Mouse (Mus musculus): ENCODE results near the gene Ly86. TPM values are rescaled to one million over a fixed set of nuclear protein-coding genes. Genes with fewer than 3 reads are reported as not detected.
A peak's percentile ranks its signal among the peaks of the same experiment; 100 is the strongest.

Ly86 gene
- total and polyA plus RNA-seq, 3 experiments: 172 to 427 (median 290) TPM

- H3K9me3 ChIP-seq (replicated peaks; ENCODE audit: low read length): no peaks in the 10 kb centered on the region
- H3K27me3 ChIP-seq (replicated peaks): no peaks in the 10 kb centered on the region
- TF ChIP-seq E2F4 (IDR thresholded peaks at IDR 0.05; ENCODE audit: insufficient replicate concordance, low read depth, low read length): no peak
- TF ChIP-seq UBTF (IDR thresholded peaks at IDR 0.05; ENCODE audit: low read depth, low read length): no peak
- TF ChIP-seq GABPA (IDR thresholded peaks at IDR 0.05; ENCODE audit: insufficient replicate concordance, low read depth, low read length): no peak
- TF ChIP-seq USF1 (IDR thresholded peaks at IDR 0.05; ENCODE audit: low read depth, low read length): no peak
- TF ChIP-seq JUND (conservative IDR thresholded peaks at IDR 0.05; ENCODE audit: low read depth, low read length): no peak
- TF ChIP-seq SIN3A (IDR thresholded peaks at IDR 0.05; ENCODE audit: low read length): no peak
- no peak for TF ChIP-seq PAX5 (IDR thresholded peaks at IDR 0.05; ENCODE audit: low read length)
- no peak for TF ChIP-seq POLR2AphosphoS2 (IDR thresholded peaks at IDR 0.05; ENCODE audit: low read depth, low read length)
- TF ChIP-seq IRF4 (IDR thresholded peaks at IDR 0.05; ENCODE audit: low read depth, low read length): no peak
- no peak for TF ChIP-seq TCF12 (IDR thresholded peaks at IDR 0.05; ENCODE audit: low read depth, low read length)
- no peak for TF ChIP-seq HCFC1 (IDR thresholded peaks at IDR 0.05; ENCODE audit: low read depth, low read length)
- no peak for TF ChIP-seq POLR2A (IDR thresholded peaks at IDR 0.05; ENCODE audit: low read depth, low read length)
- no peak for TF ChIP-seq ELF1 (IDR thresholded peaks at IDR 0.05; ENCODE audit: low read depth, low read length)
- no peak for TF ChIP-seq TBP (conservative IDR thresholded peaks at IDR 0.05; ENCODE audit: low read depth, low read length)
- no peak for TF ChIP-seq JUN (IDR thresholded peaks at IDR 0.05; ENCODE audit: insufficient read depth, low read depth, low read length)
- TF ChIP-seq EP300 (IDR thresholded peaks at IDR 0.05; ENCODE audit: low read length): no peak
- no peak for TF ChIP-seq NRF1 (IDR thresholded peaks at IDR 0.05; ENCODE audit: low read depth, low read length)
- H3K79me2 ChIP-seq (replicated peaks; ENCODE audit: control insufficient read depth, extremely low read depth, insufficient read depth, poor library complexity, severe bottlenecking): no peaks in the 10 kb centered on the region
- peaks cover 46 to 71% of the 10 kb centered on the region in 2 experiments for H3K36me3 ChIP-seq (replicated peaks in 1 of 2; ENCODE audit: control insufficient read depth in 1 of 2, insufficient read depth in 1 of 2, low read length in 1 of 2)
- H3K4me2 ChIP-seq (ENCODE audit: insufficient read depth, low read depth, poor library complexity, severe bottlenecking): no peak overlapping the region
- dilution Hi-C loops (cut with MboI; ENCODE audit: extremely low pct_ligation_motif_present, extremely low pct_unique_long_range_greater_than_20kb, low sequenced_read_pairs): no loop called here
- DNase-seq (ENCODE audit: extremely low read depth): no peak
- H3K4me1 ChIP-seq (ENCODE audit: control insufficient read depth in 1 of 2, insufficient read depth in 2 of 2): peaks cover 16 to 40% of the 10 kb centered on the region in 2 experiments
- no peak overlapping the region for H3K27ac ChIP-seq (ENCODE audit: insufficient read depth, low read depth)
- in situ Hi-C loops (cut with MboI; ENCODE audit: low pct_ligation_motif_present, low pct_unique_long_range_greater_than_20kb, low sequenced_read_pairs): no loop called here
- H3K4me3 ChIP-seq (replicated peaks in 1 of 3; ENCODE audit: low read depth in 2 of 3, low read length in 2 of 3, poor library complexity in 1 of 3): no peak overlapping the region
- no peak overlapping the region for H3K9ac ChIP-seq (ENCODE audit: insufficient read depth, low read depth)
Measured at GRCm38 (mm10) chr13:37399340-37399739, 54.3 kb downstream of the Ly86 start.

- in situ Hi-C loops (cut with MboI; ENCODE audit: low pct_ligation_motif_present, low pct_unique_long_range_greater_than_20kb, low sequenced_read_pairs) (no loop called here), dilution Hi-C loops (cut with MboI; ENCODE audit: extremely low pct_ligation_motif_present, extremely low pct_unique_long_range_greater_than_20kb, low sequenced_read_pairs) (no loop called here)
- no peaks in the 10 kb centered on the region for H3K79me2 ChIP-seq (replicated peaks; ENCODE audit: control insufficient read depth, extremely low read depth, insufficient read depth, poor library complexity, severe bottlenecking)
- peak overlapping the region; percentile 37; the same call in 1 of the 2 replicates for H3K27ac ChIP-seq (ENCODE audit: insufficient read depth, low read depth)
- H3K9ac ChIP-seq (ENCODE audit: insufficient read depth, low read depth): no peak overlapping the region; the same call in 1 of the 2 replicates
- peak; percentile 79 for DNase-seq (ENCODE audit: extremely low read depth)
- H3K27me3 ChIP-seq (replicated peaks): no peaks in the 10 kb centered on the region
- TF ChIP-seq SMC3 (IDR thresholded peaks at IDR 0.05; ENCODE audit: low read depth, low read length) (no peak), MAX (IDR thresholded peaks at IDR 0.05; ENCODE audit: low read length) (0 out of 2 replicates have a peak, but pooled peaks have one; percentile 16), MXI1 (IDR thresholded peaks at IDR 0.05; ENCODE audit: low read depth, low read length) (peak; percentile 74), POLR2A (IDR thresholded peaks at IDR 0.05; ENCODE audit: low read depth, low read length) (0 out of 2 replicates have a peak, but pooled peaks have one; percentile 22), ELF1 (IDR thresholded peaks at IDR 0.05; ENCODE audit: low read depth, low read length) (no peak), ETS1 (conservative IDR thresholded peaks at IDR 0.05; ENCODE audit: low read depth, low read length) (peak; percentile 45; the same call in 1 of the 2 replicates), POLR2AphosphoS2 (IDR thresholded peaks at IDR 0.05; ENCODE audit: low read depth, low read length) (no peak), MAFK (IDR thresholded peaks at IDR 0.05; ENCODE audit: insufficient replicate concordance, low read length) (no peak), NELFE (IDR thresholded peaks at IDR 0.05; ENCODE audit: low read depth, low read length) (no peak), JUND (conservative IDR thresholded peaks at IDR 0.05; ENCODE audit: low read depth, low read length) (no peak), ZMIZ1 (IDR thresholded peaks at IDR 0.05; ENCODE audit: low read depth, low read length) (no peak), MEF2A (IDR thresholded peaks at IDR 0.05; ENCODE audit: borderline replicate concordance, low read depth, low read length) (peak; percentile 60; the same call in 1 of the 2 replicates), NRF1 (IDR thresholded peaks at IDR 0.05; ENCODE audit: low read depth, low read length) (no peak), SIN3A (IDR thresholded peaks at IDR 0.05; ENCODE audit: low read length) (peak; percentile 50; the same call in 1 of the 2 replicates), E2F4 (IDR thresholded peaks at IDR 0.05; ENCODE audit: insufficient replicate concordance, low read depth, low read length) (no peak), EP300 (IDR thresholded peaks at IDR 0.05; ENCODE audit: low read length) (peak; percentile 52), CHD1 (IDR thresholded peaks at IDR 0.05; ENCODE audit: low read depth, low read length) (no peak), JUN (IDR thresholded peaks at IDR 0.05; ENCODE audit: insufficient read depth, low read depth, low read length) (no peak), TCF12 (IDR thresholded peaks at IDR 0.05; ENCODE audit: low read depth, low read length) (0 out of 2 replicates have a peak, but pooled peaks have one; percentile 17)
- peak overlapping the region; percentile 24 for H3K4me2 ChIP-seq (ENCODE audit: insufficient read depth, low read depth, poor library complexity, severe bottlenecking)
- peaks cover 16 to 40% of the 10 kb centered on the region in 2 experiments for H3K4me1 ChIP-seq (ENCODE audit: control insufficient read depth in 1 of 2, insufficient read depth in 2 of 2)
- no peak overlapping the region for H3K4me3 ChIP-seq (replicated peaks in 1 of 3; ENCODE audit: low read depth in 2 of 3, low read length in 2 of 3, poor library complexity in 1 of 3)
- H3K9me3 ChIP-seq (replicated peaks; ENCODE audit: low read length): no peaks in the 10 kb centered on the region
- peaks cover 20 to 40% of the 10 kb centered on the region in 2 experiments for H3K36me3 ChIP-seq (replicated peaks in 1 of 2; ENCODE audit: control insufficient read depth in 1 of 2, insufficient read depth in 1 of 2, low read length in 1 of 2)
Measured at GRCm38 (mm10) chr13:37402421-37402820, 57.4 kb downstream of the Ly86 start.
